17 mouse cellular contexts compared by ENCODE assay signal in the genomic region with DNA sequence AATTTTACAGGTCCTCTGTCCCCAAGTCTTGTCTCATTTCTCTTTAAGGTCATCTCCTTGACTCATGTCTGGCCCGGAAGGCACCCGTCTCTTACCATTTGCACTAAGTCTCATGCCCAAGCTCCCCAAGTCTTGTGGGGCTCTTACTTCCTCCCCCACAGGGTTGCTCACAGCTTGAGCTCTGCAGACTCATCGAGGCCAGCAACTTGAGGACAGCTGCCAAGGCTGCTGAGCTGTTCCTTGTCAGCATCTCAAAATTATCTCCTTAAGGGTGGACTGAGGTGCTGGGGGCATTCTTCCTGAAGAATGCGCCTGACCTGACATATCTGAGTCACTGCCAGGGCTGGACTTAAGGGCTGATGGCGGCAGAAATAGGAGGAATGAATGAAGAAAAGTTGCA.
"Had no signal": no experiment of that assay in that cellular context is flagged by ENCODE, and none has a peak within 500 bp of the region (broad histone marks: within the 10 kb centered on the region; RNA-seq: fewer than 3 reads in every experiment).

No protein-coding gene starts in this region.

- H3K36me3 ChIP-seq: lung, embryonic 15.5 days; midbrain, embryonic 13.5 days; midbrain, embryonic 15.5 days; neural tube, embryonic 13.5 days; neural tube, embryonic 15.5 days had no signal

- DNase-seq: lung, adult 18-20 months; lung, postnatal 14 days; lung, postnatal 36 days; right cerebral cortex, adult 18-20 months; right cerebral cortex, postnatal 25 days; right cerebral cortex, postnatal 4 days; spleen, adult 18-20 months; thymus, adult 18-20 months; thymus, postnatal 14 days; thymus, postnatal 36 days had no signal

- H3K27me3 ChIP-seq: lung, embryonic 15.5 days; midbrain, embryonic 13.5 days; midbrain, embryonic 15.5 days; neural tube, embryonic 13.5 days; neural tube, embryonic 15.5 days had no signal

- H3K4me1 ChIP-seq: lung, embryonic 15.5 days; neural tube, embryonic 13.5 days; neural tube, embryonic 15.5 days had no signal

- H3K4me3 ChIP-seq: lung, embryonic 15.5 days; megakaryocyte, embryonic 14.5 days; midbrain, embryonic 13.5 days; midbrain, embryonic 15.5 days; neural tube, embryonic 13.5 days; neural tube, embryonic 15.5 days had no signal

- H3K4me2 ChIP-seq: lung, embryonic 15.5 days; midbrain, embryonic 11.5 days; midbrain, embryonic 13.5 days; midbrain, embryonic 15.5 days; neural tube, embryonic 13.5 days; neural tube, embryonic 15.5 days had no signal
